Mouse (Mus musculus): ENCODE results near the gene Scn8a. TPM values are rescaled to one million over a fixed set of nuclear protein-coding genes. Genes with fewer than 3 reads are reported as not detected.

Gene Scn8a
- polyA plus RNA-seq, 1 experiment from 2014 or later, result 11.6 TPM

DNA sequence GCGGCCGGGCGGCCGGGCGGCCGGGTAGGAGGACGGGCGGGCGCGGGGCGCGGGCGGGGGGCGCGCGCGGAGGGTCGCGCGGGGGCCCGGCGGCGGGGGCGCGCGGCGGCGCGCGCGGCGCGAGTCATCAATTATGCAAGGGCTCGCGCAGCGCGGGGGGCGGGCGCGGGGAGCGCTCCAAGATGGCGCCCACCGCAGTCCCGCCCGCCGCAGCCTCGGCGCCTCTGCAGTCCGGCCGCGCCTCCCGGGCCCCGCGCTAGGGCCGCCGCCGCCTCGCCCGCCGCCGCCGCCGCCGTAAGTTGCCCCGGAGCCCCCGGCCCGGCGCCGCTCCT lies 1.1 kb downstream of the Scn8a start:
- Histone ChIP-seq H3K4me1 (ENCODE audit: control insufficient read depth, insufficient read depth, low read length) (peaks cover 19% of the 10 kb centered on the region), H3K36me3 (ENCODE audit: control insufficient read depth, insufficient read depth, low read length) (no peaks in the 10 kb centered on the region), H3K9me3 (ENCODE audit: control insufficient read depth, low read length) (no peaks in the 10 kb centered on the region), H3K27ac (ENCODE audit: low read depth, low read length) (peak overlapping the region; percentile 48; the same call in 1 of the 2 replicates), H3K9ac (ENCODE audit: low read length) (peak overlapping the region; percentile 93), H3K4me3 (ENCODE audit: low read depth, low read length) (peak overlapping the region; percentile 89), H3K4me2 (peak overlapping the region; percentile 92), H3K27me3 (ENCODE audit: control insufficient read depth, insufficient read depth, low read length) (peaks cover 13% of the 10 kb centered on the region)
- peak; percentile 83 for ATAC-seq (ENCODE audit: low FRiP score)
- DNase-seq (ENCODE audit: low spot score, missing footprints), result peak; percentile 92
- WGBS, result 0% methylated on average over 4 of the region's 69 CpGs

- Histone ChIP-seq H3K4me2 (peak overlapping the region; percentile 92), H3K4me1 (ENCODE audit: control insufficient read depth, insufficient read depth, low read length) (peaks cover 19% of the 10 kb centered on the region), H3K27me3 (ENCODE audit: control insufficient read depth, insufficient read depth, low read length) (peaks cover 13% of the 10 kb centered on the region), H3K9me3 (ENCODE audit: control insufficient read depth, low read length) (no peaks in the 10 kb centered on the region), H3K9ac (ENCODE audit: low read length) (peak overlapping the region; percentile 93), H3K36me3 (ENCODE audit: control insufficient read depth, insufficient read depth, low read length) (no peaks in the 10 kb centered on the region), H3K27ac (ENCODE audit: low read depth, low read length) (peak overlapping the region; percentile 48; the same call in 1 of the 2 replicates), H3K4me3 (ENCODE audit: low read depth, low read length) (peak overlapping the region; percentile 89)
- peak; percentile 94 for DNase-seq (ENCODE audit: low spot score, missing footprints)
- WGBS, result 0% methylated on average over 53 of the region's 53 CpGs
- ATAC-seq (ENCODE audit: low FRiP score), result peak; percentile 80
Observed at GRCm38 (mm10) chr15:100871107-100872011, 1.7 kb downstream of the Scn8a start.

DNA sequence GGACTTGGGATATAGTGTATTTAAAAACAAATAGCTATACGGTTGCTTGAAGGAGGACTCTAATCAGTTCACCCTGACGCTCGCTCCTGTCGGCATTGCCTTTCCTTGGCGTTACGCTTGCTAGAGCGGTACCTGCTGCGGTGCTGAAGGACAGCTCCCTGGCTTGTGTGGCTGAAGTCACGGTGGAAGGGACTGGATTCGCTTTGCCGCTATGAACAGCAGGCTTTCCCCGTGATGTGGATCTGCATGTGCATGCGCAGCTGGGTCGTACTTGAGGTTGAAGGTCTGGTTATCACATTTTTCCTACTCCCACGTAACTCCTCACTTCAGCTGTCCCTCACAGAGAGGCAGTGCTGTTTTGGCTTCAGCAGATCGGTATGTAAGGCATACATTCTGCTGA lies 3.5 kb downstream of the Scn8a start:
- Histone ChIP-seq H3K9ac (ENCODE audit: low read length) (no peak overlapping the region), H3K36me3 (ENCODE audit: control insufficient read depth, insufficient read depth, low read length) (no peaks in the 10 kb centered on the region), H3K4me1 (ENCODE audit: control insufficient read depth, insufficient read depth, low read length) (peaks cover 19% of the 10 kb centered on the region), H3K4me2 (peak overlapping the region; percentile 92), H3K4me3 (ENCODE audit: low read depth, low read length) (no peak overlapping the region), H3K27me3 (ENCODE audit: control insufficient read depth, insufficient read depth, low read length) (peaks cover 13% of the 10 kb centered on the region), H3K9me3 (ENCODE audit: control insufficient read depth, low read length) (no peaks in the 10 kb centered on the region), H3K27ac (ENCODE audit: low read depth, low read length) (no peak overlapping the region)
- ATAC-seq (ENCODE audit: low FRiP score) (no peak), DNase-seq (ENCODE audit: low spot score, missing footprints) (peak; percentile 94)
- WGBS, result 5% methylated on average over 16 of the region's 16 CpGs

GRCm38 (mm10) chr15:100879073-100879472 lies 9.4 kb downstream of the Scn8a start:
- Histone ChIP-seq H3K9me3 (ENCODE audit: control insufficient read depth, low read length) (no peaks in the 10 kb centered on the region), H3K27ac (ENCODE audit: low read depth, low read length) (no peak overlapping the region), H3K4me2 (no peak overlapping the region), H3K27me3 (ENCODE audit: control insufficient read depth, insufficient read depth, low read length) (no peaks in the 10 kb centered on the region), H3K9ac (ENCODE audit: low read length) (no peak overlapping the region), H3K36me3 (ENCODE audit: control insufficient read depth, insufficient read depth, low read length) (no peaks in the 10 kb centered on the region), H3K4me3 (ENCODE audit: low read depth, low read length) (no peak overlapping the region), H3K4me1 (ENCODE audit: control insufficient read depth, insufficient read depth, low read length) (peaks cover 7% of the 10 kb centered on the region)
- DNase-seq (ENCODE audit: low spot score, missing footprints) (no peak), ATAC-seq (ENCODE audit: low FRiP score) (no peak)
- 75% methylated on average over 15 of the region's 15 CpGs for WGBS

GRCm38 (mm10) chr15:100881385-100881784 lies 11.7 kb downstream of the Scn8a start:
- no peaks in the 10 kb centered on the region for H3K27me3 ChIP-seq (ENCODE audit: control insufficient read depth, insufficient read depth, low read length)
- WGBS, result 81% methylated on average over 5 of the region's 5 CpGs
- no peak overlapping the region for H3K27ac ChIP-seq (ENCODE audit: low read depth, low read length)
- no peak for DNase-seq (ENCODE audit: low spot score, missing footprints)
- no peak for ATAC-seq (ENCODE audit: low FRiP score)
- H3K36me3 ChIP-seq (ENCODE audit: control insufficient read depth, insufficient read depth, low read length), result no peaks in the 10 kb centered on the region
- H3K9me3 ChIP-seq (ENCODE audit: control insufficient read depth, low read length), result no peaks in the 10 kb centered on the region
- peaks cover 7% of the 10 kb centered on the region for H3K4me1 ChIP-seq (ENCODE audit: control insufficient read depth, insufficient read depth, low read length)
- H3K4me3 ChIP-seq (ENCODE audit: low read depth, low read length), result no peak overlapping the region
- H3K9ac ChIP-seq (ENCODE audit: low read length), result no peak overlapping the region
- H3K4me2 ChIP-seq, result no peak overlapping the region

- Histone ChIP-seq H3K4me3 (ENCODE audit: low read depth, low read length) (no peak overlapping the region), H3K4me2 (no peak overlapping the region), H3K27ac (ENCODE audit: low read depth, low read length) (no peak overlapping the region), H3K27me3 (ENCODE audit: control insufficient read depth, insufficient read depth, low read length) (no peaks in the 10 kb centered on the region), H3K36me3 (ENCODE audit: control insufficient read depth, insufficient read depth, low read length) (no peaks in the 10 kb centered on the region), H3K4me1 (ENCODE audit: control insufficient read depth, insufficient read depth, low read length) (0 out of 2 replicates have a peak, but pooled peaks cover 4% of the 10 kb centered on the region), H3K9me3 (ENCODE audit: control insufficient read depth, low read length) (no peaks in the 10 kb centered on the region), H3K9ac (ENCODE audit: low read length) (no peak overlapping the region)
- ATAC-seq (ENCODE audit: low FRiP score) (no peak), DNase-seq (ENCODE audit: low spot score, missing footprints) (no peak)
- WGBS, result 95% methylated on average over 6 of the region's 6 CpGs
Observed at GRCm38 (mm10) chr15:100884481-100884880, 14.8 kb downstream of the Scn8a start.

GRCm38 (mm10) chr15:100891962-100892361 lies 22.3 kb downstream of the Scn8a start:
- Histone ChIP-seq H3K4me2 (no peak overlapping the region), H3K4me3 (ENCODE audit: low read depth, low read length) (no peak overlapping the region), H3K9ac (ENCODE audit: low read length) (no peak overlapping the region), H3K27me3 (ENCODE audit: control insufficient read depth, insufficient read depth, low read length) (no peaks in the 10 kb centered on the region), H3K4me1 (ENCODE audit: control insufficient read depth, insufficient read depth, low read length) (peaks cover 6% of the 10 kb centered on the region), H3K36me3 (ENCODE audit: control insufficient read depth, insufficient read depth, low read length) (no peaks in the 10 kb centered on the region), H3K27ac (ENCODE audit: low read depth, low read length) (no peak overlapping the region), H3K9me3 (ENCODE audit: control insufficient read depth, low read length) (peaks cover 9% of the 10 kb centered on the region; the same call in 1 of the 2 replicates)
- DNase-seq (ENCODE audit: low spot score, missing footprints) (no peak), ATAC-seq (ENCODE audit: low FRiP score) (no peak)
- 67% methylated on average over 13 of the region's 13 CpGs for WGBS

- 98% methylated on average over 23 of the region's 23 CpGs for WGBS
- Histone ChIP-seq H3K27ac (ENCODE audit: low read depth, low read length) (no peak overlapping the region), H3K4me1 (ENCODE audit: control insufficient read depth, insufficient read depth, low read length) (peaks cover 6% of the 10 kb centered on the region), H3K27me3 (ENCODE audit: control insufficient read depth, insufficient read depth, low read length) (no peaks in the 10 kb centered on the region), H3K9me3 (ENCODE audit: control insufficient read depth, low read length) (peaks cover 9% of the 10 kb centered on the region; the same call in 1 of the 2 replicates), H3K4me3 (ENCODE audit: low read depth, low read length) (no peak overlapping the region), H3K9ac (ENCODE audit: low read length) (no peak overlapping the region), H3K36me3 (ENCODE audit: control insufficient read depth, insufficient read depth, low read length) (0 out of 2 replicates have a peak, but pooled peaks cover 3% of the 10 kb centered on the region), H3K4me2 (no peak overlapping the region)
- no peak for ATAC-seq (ENCODE audit: low FRiP score)
- no peak for DNase-seq (ENCODE audit: low spot score, missing footprints)
Observed at GRCm38 (mm10) chr15:100896502-100896901, 26.8 kb downstream of the Scn8a start.

- 0 out of 2 replicates have a peak, but pooled peaks cover 3% of the 10 kb centered on the region for H3K36me3 ChIP-seq (ENCODE audit: control insufficient read depth, insufficient read depth, low read length)
- no peaks in the 10 kb centered on the region for H3K27me3 ChIP-seq (ENCODE audit: control insufficient read depth, insufficient read depth, low read length)
- H3K4me3 ChIP-seq (ENCODE audit: low read depth, low read length), result no peak overlapping the region
- no peak for DNase-seq (ENCODE audit: low spot score, missing footprints)
- 66% methylated on average over 9 of the region's 9 CpGs for WGBS
- no peaks in the 10 kb centered on the region for H3K4me1 ChIP-seq (ENCODE audit: control insufficient read depth, insufficient read depth, low read length)
- no peaks in the 10 kb centered on the region for H3K9me3 ChIP-seq (ENCODE audit: control insufficient read depth, low read length)
- ATAC-seq (ENCODE audit: low FRiP score), result no peak
- H3K27ac ChIP-seq (ENCODE audit: low read depth, low read length), result no peak overlapping the region
- H3K9ac ChIP-seq (ENCODE audit: low read length), result no peak overlapping the region
- H3K4me2 ChIP-seq, result no peak overlapping the region
Observed at GRCm38 (mm10) chr15:100903811-100904210, 34.2 kb downstream of the Scn8a start.
